Mouse (Mus musculus) midbrain, postnatal 0 days (tissue): Measurements from ENCODE around the gene Fryl. TPM values are rescaled to one million over a fixed set of nuclear protein-coding genes. Genes with fewer than 3 reads are reported as not detected.
"Not testable (repeated sequence)": the region's sequence is repeated elsewhere in the genome, so short reads cannot be mapped to it uniquely, and the experiment has no call there.

ENCODE experiments used
- ATAC-seq: fragments of 200-750 bp; cut with Nextera tagmentation; 2 replicates; pipeline ENCODE4 v1.8.0; 2017; ENCODE audit warnings: moderate number of reproducible peaks, mild to moderate bottlenecking, moderate TSS enrichment, moderate library complexity; ENCODE audit not compliant: low FRiP score
- DNase-seq: peaks from one replicate; pipeline ENCODE4 v3.0.0-alpha.2; 2015; ENCODE audit warnings: low spot score
- H3K27ac ChIP-seq: fragments of 300-500 bp; sonication (generic); 2 replicates; pipeline ENCODE4 v1.5.1; 2014; ENCODE audit warnings: low read depth, mild to moderate bottlenecking, low read length, mixed read lengths
- H3K27me3 ChIP-seq: fragments of 300-500 bp; sonication (generic); 2 replicates; pipeline ENCODE4 v1.6.1; 2014; ENCODE audit warnings: low read length, control low read depth, mixed read lengths; ENCODE audit not compliant: insufficient read depth
- H3K36me3 ChIP-seq: fragments of 300-500 bp; sonication (generic); 2 replicates; pipeline ENCODE4 v1.6.1; 2014; ENCODE audit warnings: low read length, control low read depth, mixed read lengths; ENCODE audit not compliant: insufficient read depth
- H3K4me1 ChIP-seq: fragments of 300-500 bp; sonication (generic); 2 replicates; pipeline ENCODE4 v1.6.1; 2014; ENCODE audit warnings: mild to moderate bottlenecking, control low read depth, antibody characterized with exemption, low read length, mixed read lengths; ENCODE audit not compliant: insufficient read depth
- H3K4me2 ChIP-seq: fragments of 300-500 bp; sonication (generic); 2 replicates; pipeline ENCODE4 v1.6.1; 2014; ENCODE audit warnings: low read depth, mild to moderate bottlenecking, low read length, mixed read lengths; ENCODE audit not compliant: poor library complexity, severe bottlenecking
- H3K4me3 ChIP-seq: fragments of 300-500 bp; sonication (generic); 2 replicates; pipeline ENCODE4 v1.5.1; 2014; ENCODE audit warnings: low read depth, mild to moderate bottlenecking, low read length, moderate library complexity
- H3K9ac ChIP-seq: fragments of 300-500 bp; sonication (generic); replicated peaks from 2 replicates; pipeline ENCODE4 v1.6.1; 2014; ENCODE audit warnings: mild to moderate bottlenecking, low read length, moderate library complexity, mixed read lengths; ENCODE audit not compliant: poor library complexity, severe bottlenecking
- H3K9me3 ChIP-seq: fragments of 300-500 bp; sonication (generic); 2 replicates; pipeline ENCODE4 v1.6.1; 2016; ENCODE audit warnings: low read length, control low read depth
- CTCF ChIP-seq: IDR thresholded peaks from 2 replicates; pipeline ENCODE4 v1.5.1; 2016; ENCODE audit warnings: antibody characterized with exemption, mild to moderate bottlenecking
- whole genome bisulfite sequencing: fragments of 180-500 bp; shearing (Covaris S2); extraction: QIAGEN DNeasy Blood & Tissue Kit; methylation state at CpG from one replicate; pipeline ENCODE4 v1.1.7; 2014; 5-methylcytosine and 5-hydroxymethylcytosine counted together
- polyA plus RNA-seq: library from polyadenylated mRNA; unstranded; fragments of >200 nt; fragmentation: Nextera tagmentation; extraction: Ambion mirVana; gene quantifications from 2 replicates; pipeline ENCODE4 v1.2.1, GENCODE M21; 2015
- total RNA-seq: library from RNA; depleted of rRNA; stranded (reverse); fragments of >200 nt; gene quantifications from 2 replicates; pipeline ENCODE4 v1.2.3, GENCODE M21; 2014

Fryl gene
- total and polyA plus RNA-seq, 2 experiments from 2014 or later = 23.8 to 52.8 TPM

DNA sequence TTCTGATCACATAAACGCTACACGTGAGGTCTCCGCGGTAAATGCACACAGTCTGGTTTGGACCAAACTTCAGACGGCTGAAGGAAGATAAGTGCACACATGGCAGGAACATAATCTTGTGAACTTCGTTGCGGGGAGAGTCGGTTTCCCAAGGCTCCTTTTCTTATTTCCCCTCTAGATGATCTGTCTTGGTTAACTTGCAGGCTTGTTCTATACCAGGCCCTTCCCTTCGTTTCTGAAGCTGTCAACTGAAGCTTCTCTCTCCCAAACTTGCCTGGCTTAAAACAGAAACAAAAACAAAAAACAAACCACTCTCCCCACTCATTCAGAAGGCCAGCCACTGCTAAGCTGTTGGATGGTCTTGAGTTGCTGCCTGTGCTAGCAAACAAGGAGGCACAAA lies 241.7 kb downstream of the Fryl start:
- no peak for ATAC-seq
- Histone ChIP-seq H3K4me2 (no peak overlapping the region), H3K4me3 (no peak overlapping the region), H3K27ac (no peak overlapping the region), H3K9me3 (no peaks in the 10 kb centered on the region), H3K9ac (no peak overlapping the region), H3K4me1 (no peaks in the 10 kb centered on the region), H3K27me3 (no peaks in the 10 kb centered on the region), H3K36me3 (no peaks in the 10 kb centered on the region)
- DNase-seq = no peak
- 34% methylated on average over 9 of the region's 9 CpGs for WGBS
- no peak for TF ChIP-seq CTCF

- WGBS = 2% methylated on average over 27 of the region's 65 CpGs
- H3K36me3 ChIP-seq, H3K4me1 ChIP-seq, H3K27ac ChIP-seq, H3K9me3 ChIP-seq, H3K27me3 ChIP-seq, DNase-seq: not testable (repeated sequence)
- peak; percentile 60 for ATAC-seq
- peak overlapping the region; percentile 46 for H3K4me2 ChIP-seq
- H3K9ac ChIP-seq = peak overlapping the region; percentile 33; the same call in 1 of the 2 replicates
- peak overlapping the region; percentile 31 for H3K4me3 ChIP-seq
Measured at GRCm38 (mm10) chr5:73013611-73014287, 242.7 kb downstream of the Fryl start.

GRCm38 (mm10) chr5:73012884-73013610 lies 243.4 kb downstream of the Fryl start:
- H3K36me3 ChIP-seq, H3K9me3 ChIP-seq, DNase-seq, H3K27me3 ChIP-seq, H3K4me1 ChIP-seq, H3K27ac ChIP-seq, H3K9ac ChIP-seq: not testable (repeated sequence)
- ATAC-seq = peak; percentile 34; the same call in 1 of the 2 replicates
- 25% methylated on average over 24 of the region's 27 CpGs for WGBS
- H3K4me2 ChIP-seq = 0 out of 2 replicates have a peak overlapping the region, but pooled peaks have one; percentile 46
- peak overlapping the region; percentile 31; the same call in 1 of the 2 replicates for H3K4me3 ChIP-seq

DNA sequence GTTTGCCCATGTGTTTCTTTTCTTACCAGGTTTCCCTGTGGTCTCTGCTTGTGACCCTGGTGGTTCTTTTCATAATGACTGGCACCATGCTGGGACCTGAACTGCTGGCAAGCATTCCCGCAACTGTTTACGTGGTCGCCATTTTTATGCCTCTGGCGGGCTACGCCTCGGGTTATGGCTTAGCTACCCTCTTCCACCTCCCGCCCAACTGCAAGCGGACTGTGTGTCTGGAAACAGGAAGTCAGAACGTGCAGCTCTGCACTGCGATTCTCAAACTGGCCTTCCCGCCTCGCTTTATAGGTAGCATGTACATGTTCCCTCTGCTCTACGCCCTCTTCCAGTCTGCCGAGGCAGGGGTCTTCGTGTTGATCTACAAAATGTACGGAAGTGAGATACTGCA lies 244.6 kb downstream of the Fryl start:
- WGBS = 91% methylated on average over 15 of the region's 16 CpGs
- DNase-seq, H3K27me3 ChIP-seq: not testable (repeated sequence)

GRCm38 (mm10) chr5:73008230-73008629 lies 248.2 kb downstream of the Fryl start:
- H3K9me3 ChIP-seq, H3K36me3 ChIP-seq, H3K9ac ChIP-seq, H3K4me3 ChIP-seq, ATAC-seq, H3K27me3 ChIP-seq, H3K4me1 ChIP-seq, H3K27ac ChIP-seq, H3K4me2 ChIP-seq, DNase-seq: not testable (repeated sequence)
- 35% methylated on average over 8 of the region's 8 CpGs for WGBS
- TF ChIP-seq CTCF = peak; percentile 29

More for the DNA sequence above, 244.6 kb downstream of the Fryl start:
- not testable (repeated sequence) for H3K36me3 ChIP-seq, H3K4me3 ChIP-seq, H3K9me3 ChIP-seq, H3K9ac ChIP-seq, ATAC-seq, H3K27ac ChIP-seq, H3K4me2 ChIP-seq, H3K4me1 ChIP-seq

- Histone ChIP-seq H3K27ac (no peak overlapping the region), H3K4me1 (no peaks in the 10 kb centered on the region), H3K27me3 (no peaks in the 10 kb centered on the region), H3K9me3 (no peaks in the 10 kb centered on the region), H3K36me3 (no peaks in the 10 kb centered on the region), H3K4me3 (peak overlapping the region; percentile 37), H3K9ac (no peak overlapping the region), H3K4me2 (no peak overlapping the region)
- 0 out of 2 replicates have a peak, but pooled peaks have one; percentile 8 for ATAC-seq
- DNase-seq = no peak
- no peak for TF ChIP-seq CTCF
- 45% methylated on average over 5 of the region's 5 CpGs for WGBS
Measured at GRCm38 (mm10) chr5:73007582-73007959, 248.8 kb downstream of the Fryl start.
